Mouse (Mus musculus) kidney, adult 2 months (tissue): ENCODE measurements around the gene E330021D16Rik. TPM values are rescaled to one million over a fixed set of nuclear protein-coding genes. Genes with fewer than 3 reads are reported as not detected.

Experiments
- DNase-seq: peaks from one replicate; pipeline ENCODE4 v3.0.0; 2021
- H3K27ac ChIP-seq: fragments of 200-500 bp; 2 replicates; pipeline ENCODE4 v1.5.1; 2012; ENCODE audit warnings: low read depth, low read length, control low read depth, inconsistent platforms; ENCODE audit not compliant: insufficient read depth
- H3K27me3 ChIP-seq: fragments of 200-500 bp; replicated peaks from 2 replicates; pipeline ENCODE4 v1.6.1; 2012; ENCODE audit warnings: mild to moderate bottlenecking, moderate library complexity, low read length, inconsistent platforms; ENCODE audit not compliant: control insufficient read depth, insufficient read depth
- H3K36me3 ChIP-seq: fragments of 200-500 bp; 2 replicates; pipeline ENCODE4 v1.6.1; 2012; ENCODE audit warnings: mild to moderate bottlenecking, moderate library complexity, low read length, inconsistent platforms; ENCODE audit not compliant: control insufficient read depth, insufficient read depth
- H3K4me1 ChIP-seq: fragments of 200-500 bp; 2 replicates; pipeline ENCODE4 v1.6.1; 2011; ENCODE audit warnings: low read length; ENCODE audit not compliant: control insufficient read depth, insufficient read depth
- H3K4me3 ChIP-seq: fragments of 200-500 bp; 2 replicates; pipeline ENCODE4 v1.5.1; 2011; ENCODE audit warnings: mild to moderate bottlenecking, low read depth, low read length, control low read depth; ENCODE audit not compliant: insufficient read depth
- CTCF ChIP-seq: fragments of 200-500 bp; conservative IDR thresholded peaks from 2 replicates; pipeline ENCODE4 v1.5.1; 2011; ENCODE audit warnings: low read depth, mild to moderate bottlenecking, control low read depth, low read length, moderate library complexity, mixed read lengths; ENCODE audit not compliant: insufficient read depth, insufficient read length
- POLR2A ChIP-seq: fragments of 200-500 bp; IDR thresholded peaks from one replicate; pipeline ENCODE4 v1.6.1; 2011; ENCODE audit warnings: low read depth, low read length, control low read depth
- WGBS: fragments of 180-500 bp; shearing (Covaris S2); methylation state at CpG from one replicate; pipeline ENCODE4 v1.1.7; 2018; 5-methylcytosine and 5-hydroxymethylcytosine counted together
- polyA plus RNA-seq: library from polyadenylated mRNA; depleted of rRNA; stranded (reverse); fragments of >200 nt; gene quantifications from 2 replicates; pipeline ENCODE4 v1.2.3, GENCODE M21; 2012

Gene E330021D16Rik
- polyA plus RNA-seq, 1 experiment: 1.3 TPM

DNA sequence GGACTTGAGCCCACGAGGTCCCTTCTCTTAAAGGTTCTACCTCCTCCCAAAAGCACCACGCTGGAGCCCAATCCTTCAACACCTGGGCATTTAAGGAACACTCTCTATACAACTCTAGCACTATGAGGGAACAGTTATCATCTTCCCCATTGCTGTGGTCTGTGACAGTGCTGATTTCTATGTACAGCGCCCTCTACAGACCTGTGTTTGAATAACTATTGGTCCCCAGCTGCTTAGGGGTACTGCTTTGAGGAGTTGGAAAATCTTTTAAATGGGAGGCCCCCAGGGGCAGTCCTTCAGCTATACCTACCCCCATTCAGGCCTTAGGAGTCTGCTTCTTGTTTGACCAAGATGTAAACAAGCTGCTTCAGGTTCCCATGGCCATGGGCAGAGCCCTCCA is 5.7 kb upstream of the E330021D16Rik start:
- H3K27ac ChIP-seq: no peak overlapping the region
- H3K27me3 ChIP-seq: no peaks in the 10 kb centered on the region
- no peak for TF ChIP-seq POLR2A
- no peak for TF ChIP-seq CTCF
- H3K4me1 ChIP-seq: peaks cover 5% of the 10 kb centered on the region; the same call in 1 of the 2 replicates
- H3K36me3 ChIP-seq: no peaks in the 10 kb centered on the region
- H3K4me3 ChIP-seq: no peak overlapping the region
- 61% methylated on average over 3 of the region's 3 CpGs for WGBS
- DNase-seq: no peak

DNA sequence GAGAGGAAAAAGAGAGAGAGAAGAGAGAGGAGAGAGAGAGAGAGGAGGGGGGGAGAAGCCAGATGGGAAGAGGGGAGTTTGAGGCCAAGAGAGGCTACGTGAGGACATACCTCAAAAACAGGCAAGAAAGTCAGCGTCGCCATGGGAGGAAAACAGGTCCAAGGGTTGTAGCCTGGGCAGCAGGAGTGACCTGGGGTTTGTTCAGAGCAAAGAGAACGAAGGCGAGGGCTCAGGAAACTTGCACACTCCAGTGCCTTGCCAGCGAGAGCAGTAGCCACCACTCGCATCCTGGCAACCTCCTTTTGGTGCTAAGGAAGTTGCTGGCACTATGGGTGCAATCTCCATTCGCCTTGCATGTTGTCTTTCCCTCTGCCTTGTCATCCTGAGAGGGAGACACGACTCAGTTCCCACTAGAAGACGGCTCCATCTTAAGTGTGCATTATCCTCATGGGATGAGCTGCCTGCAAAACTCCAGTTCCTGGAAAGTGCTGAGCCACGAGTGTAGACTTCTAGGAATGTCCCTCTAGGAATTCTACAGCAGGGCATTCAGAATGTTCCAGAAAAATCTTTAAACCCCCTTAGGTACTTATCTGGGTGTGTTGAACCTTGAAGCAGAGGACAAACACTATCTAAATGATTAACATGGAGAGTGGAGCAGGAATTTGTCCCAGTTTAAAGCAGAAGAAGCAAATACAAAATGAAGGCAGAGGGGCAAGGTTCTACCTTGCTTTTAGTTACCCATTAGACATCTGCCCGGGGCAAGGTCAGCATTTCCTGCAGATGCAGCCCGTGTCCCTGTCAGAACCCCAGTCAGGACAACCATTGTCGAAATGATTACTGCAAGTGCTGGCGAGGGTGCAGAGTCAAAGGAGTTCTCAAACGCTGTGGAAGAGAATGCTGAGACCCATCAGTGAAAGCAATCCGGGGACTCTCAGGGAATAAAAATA is 3.8 kb upstream of the E330021D16Rik start:
- 38% methylated on average over 17 of the region's 17 CpGs for WGBS
- H3K27ac ChIP-seq: no peak overlapping the region
- peak; percentile 92 for DNase-seq

DNA sequence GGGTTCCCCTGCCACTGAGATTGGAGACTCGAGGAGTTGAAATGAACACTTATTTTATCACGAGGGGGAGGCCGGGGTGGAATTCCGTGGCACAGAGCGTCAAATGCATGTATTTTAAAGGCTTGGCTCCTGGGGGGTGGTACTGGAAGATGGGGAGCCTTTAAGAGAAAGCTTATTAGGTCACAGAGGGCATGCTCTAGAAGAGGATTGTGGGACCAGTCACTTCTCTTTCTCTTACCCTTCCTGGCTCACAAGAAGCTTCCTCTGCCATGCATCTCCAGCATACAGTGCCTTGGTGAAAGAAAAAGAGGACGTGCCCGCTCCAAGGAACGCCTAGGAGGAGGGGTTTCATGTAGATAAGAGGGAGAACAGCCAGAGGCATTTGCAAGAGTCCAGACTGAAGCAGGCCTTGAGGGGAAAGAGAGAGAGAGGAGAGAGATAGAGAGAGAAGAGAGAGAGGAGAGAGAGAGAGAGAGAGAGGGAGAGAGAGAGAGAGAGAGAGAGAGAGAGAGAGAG is 3.0 kb upstream of the E330021D16Rik start:
- Histone ChIP-seq H3K27ac (no peak overlapping the region), H3K36me3 (no peaks in the 10 kb centered on the region), H3K27me3 (no peaks in the 10 kb centered on the region), H3K4me1 (peaks cover 5% of the 10 kb centered on the region; the same call in 1 of the 2 replicates), H3K4me3 (no peak overlapping the region)
- WGBS: 60% methylated on average over 8 of the region's 8 CpGs
- DNase-seq: no peak
- TF ChIP-seq CTCF: no peak
- TF ChIP-seq POLR2A: no peak

More for the DNA sequence above, 3.8 kb upstream of the E330021D16Rik start:
- Histone ChIP-seq H3K4me1 (peaks cover 5% of the 10 kb centered on the region; the same call in 1 of the 2 replicates), H3K4me3 (no peak overlapping the region), H3K36me3 (no peaks in the 10 kb centered on the region), H3K27me3 (no peaks in the 10 kb centered on the region)
- no peak for TF ChIP-seq CTCF
- no peak for TF ChIP-seq POLR2A

DNA sequence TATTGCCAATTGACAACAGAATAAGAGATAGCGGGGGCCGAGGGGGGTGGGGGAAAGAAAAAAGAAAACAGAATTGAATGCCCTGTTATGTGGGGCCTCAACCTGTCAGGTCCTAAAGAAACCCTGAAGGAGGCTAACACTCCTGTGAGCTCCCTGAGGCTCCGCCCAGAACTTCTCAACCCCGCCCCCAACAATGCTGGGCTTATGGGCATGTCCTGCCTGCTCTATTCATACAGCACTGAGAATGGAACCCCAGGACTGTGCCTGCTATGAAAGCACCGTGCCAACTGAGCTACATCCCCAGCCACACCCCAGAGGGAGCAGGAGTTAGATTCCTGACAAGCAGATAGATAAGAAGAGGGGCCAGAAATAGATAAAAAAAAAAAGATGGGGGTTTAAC is 2.5 kb upstream of the E330021D16Rik start:
- peaks cover 5% of the 10 kb centered on the region; the same call in 1 of the 2 replicates for H3K4me1 ChIP-seq
- no peak overlapping the region for H3K27ac ChIP-seq
- H3K36me3 ChIP-seq: no peaks in the 10 kb centered on the region
- no peaks in the 10 kb centered on the region for H3K27me3 ChIP-seq
- DNase-seq: peak; percentile 22
- WGBS: 74% methylated on average over 5 of the region's 5 CpGs
- H3K4me3 ChIP-seq: no peak overlapping the region
- TF ChIP-seq POLR2A: no peak
- no peak for TF ChIP-seq CTCF

DNA sequence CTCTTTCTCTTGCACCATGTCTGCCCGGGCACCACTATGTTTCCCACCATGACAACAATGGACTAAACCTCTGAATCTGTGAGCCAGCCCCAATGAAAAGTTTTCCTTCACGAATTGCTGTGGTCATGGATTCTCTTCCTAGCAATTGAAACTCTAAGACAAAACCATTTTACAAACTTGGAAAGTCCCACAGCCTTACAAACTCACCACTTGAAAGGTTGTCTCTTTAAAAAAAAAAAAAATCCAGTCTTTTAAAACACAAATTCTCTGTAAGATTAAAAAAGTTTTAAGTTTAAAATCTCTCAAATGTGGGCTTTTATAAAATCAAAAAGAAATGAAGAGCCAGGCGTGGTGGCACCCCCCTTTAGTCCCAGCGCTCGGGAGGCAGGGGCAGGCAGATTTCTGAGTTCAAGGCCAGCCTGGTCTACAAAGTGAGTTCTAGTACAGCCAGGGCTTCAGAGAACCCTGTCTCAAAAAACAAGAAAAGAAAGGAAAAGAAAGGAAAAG is 1.5 kb downstream of the E330021D16Rik start:
- Histone ChIP-seq H3K4me1 (peaks cover 2% of the 10 kb centered on the region; the same call in 1 of the 2 replicates), H3K27me3 (no peaks in the 10 kb centered on the region), H3K4me3 (no peak overlapping the region), H3K27ac (no peak overlapping the region), H3K36me3 (no peaks in the 10 kb centered on the region)
- no peak for TF ChIP-seq POLR2A
- no peak for TF ChIP-seq CTCF
- 86% methylated on average over 5 of the region's 5 CpGs for WGBS
- DNase-seq: no peak

DNA sequence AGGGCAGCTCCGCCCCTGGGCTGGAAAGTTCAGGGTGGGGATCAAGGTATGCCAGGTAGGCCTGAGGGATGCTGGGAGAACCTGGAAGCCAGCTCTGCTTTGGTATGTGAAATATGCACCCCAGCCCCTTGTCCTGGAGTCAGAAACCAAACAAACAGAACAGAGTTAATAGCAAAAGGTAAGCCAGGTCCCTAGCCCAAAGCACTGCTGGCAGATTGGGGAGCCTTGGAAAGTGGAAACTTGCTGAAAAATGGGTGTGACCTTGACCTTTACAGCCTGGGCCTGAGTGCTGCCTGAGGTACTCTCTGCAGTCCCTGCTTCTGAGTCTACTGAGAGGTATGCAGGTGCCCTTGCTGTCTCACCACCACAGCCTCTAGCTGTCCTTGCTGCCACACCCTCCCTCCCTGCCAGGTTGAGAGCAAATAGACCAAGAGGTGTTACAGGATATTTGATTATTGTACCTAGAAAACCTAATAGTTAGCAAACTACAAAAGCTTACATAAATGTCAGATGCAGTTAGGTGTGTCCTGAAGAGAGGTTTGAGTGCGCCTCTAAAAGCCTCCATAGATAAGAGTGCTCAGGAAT is 7.7 kb downstream of the E330021D16Rik start:
- Histone ChIP-seq H3K27ac (no peak overlapping the region), H3K36me3 (no peaks in the 10 kb centered on the region), H3K27me3 (no peaks in the 10 kb centered on the region), H3K4me3 (no peak overlapping the region), H3K4me1 (no peaks in the 10 kb centered on the region)
- TF ChIP-seq POLR2A: no peak
- no peak for TF ChIP-seq CTCF
- WGBS: 83% methylated on average over 2 of the region's 2 CpGs
- peak; percentile 29 for DNase-seq

DNA sequence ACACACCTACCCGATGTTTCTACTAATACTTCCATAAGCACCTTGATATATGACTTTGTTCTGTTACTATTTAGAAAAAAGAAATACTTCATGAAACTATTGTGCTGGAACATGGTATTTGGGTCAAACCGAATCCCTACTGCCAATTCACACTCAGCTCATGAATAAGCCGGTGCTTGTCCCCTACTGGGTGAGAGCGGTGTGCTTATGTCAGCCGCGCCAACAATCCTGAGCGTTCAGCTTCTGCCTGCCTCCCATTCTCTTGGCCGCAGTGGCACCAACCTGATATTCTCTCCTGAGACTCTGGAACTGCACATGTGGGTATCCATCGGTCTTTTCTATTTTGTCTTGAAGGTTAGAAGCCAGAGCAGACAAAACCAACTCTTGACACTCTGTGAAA is 18.5 kb downstream of the E330021D16Rik start:
- no peak for TF ChIP-seq CTCF
- TF ChIP-seq POLR2A: no peak
- 93% methylated on average over 9 of the region's 9 CpGs for WGBS
- H3K27me3 ChIP-seq: no peaks in the 10 kb centered on the region
- no peaks in the 10 kb centered on the region for H3K4me1 ChIP-seq
- H3K27ac ChIP-seq: no peak overlapping the region
- H3K36me3 ChIP-seq: no peaks in the 10 kb centered on the region
- no peak for DNase-seq
- H3K4me3 ChIP-seq: no peak overlapping the region
